Mouse (Mus musculus) liver (tissue): ENCODE results near the gene Rtl6.
A peak's percentile ranks its signal among the peaks of the same experiment; 100 is the strongest.

ENCODE experiments used
- DNase-seq: peaks from one replicate; pipeline ENCODE4 v3.0.0-alpha.2; 2020; ENCODE audit warnings: mixed read lengths

Gene Rtl6

DNA sequence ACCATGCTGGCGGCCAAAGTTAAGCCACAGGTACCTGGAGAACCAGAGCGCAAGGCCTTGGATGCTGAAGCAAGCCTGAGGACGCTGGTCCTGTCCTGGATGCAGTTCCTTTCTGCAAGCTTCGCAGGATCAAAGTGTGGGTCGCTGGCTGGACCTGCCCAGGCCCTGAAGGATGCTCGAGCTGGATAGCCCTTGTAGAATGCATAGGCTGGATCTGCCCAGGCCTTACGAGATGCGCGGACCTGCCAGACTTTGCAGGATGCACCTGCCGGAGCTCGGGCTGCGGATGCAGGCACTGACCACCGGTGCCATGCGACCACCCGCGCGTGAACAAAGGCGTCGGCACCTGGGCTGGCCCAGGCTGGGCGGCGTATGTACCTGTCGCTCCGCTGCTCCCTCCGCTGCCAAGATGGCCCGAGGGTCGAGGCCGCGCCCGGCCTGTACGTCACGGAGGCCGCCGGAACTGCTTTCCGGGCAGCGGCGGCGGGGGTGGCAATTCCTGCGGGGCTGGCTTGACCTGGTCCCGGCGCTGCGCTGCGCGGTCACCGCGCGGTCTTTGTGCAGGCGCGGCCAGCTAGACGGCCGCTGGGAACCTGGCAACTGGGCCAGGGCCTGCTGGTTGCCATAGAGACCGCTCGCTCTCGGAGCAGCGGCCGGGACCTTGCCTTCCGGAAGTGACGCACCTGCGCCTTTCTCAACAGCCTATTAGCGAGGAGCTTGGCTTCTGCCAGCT, at the start of gene Rtl6:
Gene Rtl6 (minus strand): TSS at position 635 of the 733 bp plus-strand sequence.
- DNase-seq: peak; percentile 72

DNA sequence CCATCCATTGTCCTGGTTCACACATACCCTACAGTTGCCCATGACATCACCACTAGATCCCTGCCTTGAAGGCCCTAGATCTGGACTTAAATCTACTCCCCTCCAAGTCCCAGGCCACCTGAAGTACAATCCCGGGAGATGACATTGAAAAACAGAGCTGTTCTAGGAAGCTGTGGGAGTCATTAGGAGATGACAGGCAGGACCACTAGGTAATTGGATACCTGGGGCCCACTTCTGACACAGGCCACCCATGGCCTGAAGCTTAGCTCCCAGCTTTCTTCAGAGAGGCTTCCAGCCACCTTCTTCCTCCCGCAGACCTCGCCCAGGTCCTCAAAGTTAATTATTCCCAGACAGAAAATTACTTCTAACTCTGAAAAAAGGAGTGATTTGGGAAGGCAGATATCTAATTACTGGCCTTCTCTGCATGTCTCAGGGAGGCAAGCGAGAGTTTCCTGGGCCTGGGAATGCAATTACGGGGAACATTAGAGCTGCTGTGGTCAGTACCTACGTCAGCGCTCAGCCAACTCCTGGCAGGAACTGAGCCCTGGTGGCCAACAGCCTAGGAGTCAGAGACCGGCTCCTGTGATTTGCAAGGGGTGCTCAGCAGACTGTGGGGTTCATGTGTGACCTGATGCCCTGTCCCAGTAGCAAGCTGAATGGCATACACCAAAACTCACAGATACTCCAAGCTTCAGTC, 45.8 kb upstream of the Rtl6 start:
- DNase-seq: no peak

DNA sequence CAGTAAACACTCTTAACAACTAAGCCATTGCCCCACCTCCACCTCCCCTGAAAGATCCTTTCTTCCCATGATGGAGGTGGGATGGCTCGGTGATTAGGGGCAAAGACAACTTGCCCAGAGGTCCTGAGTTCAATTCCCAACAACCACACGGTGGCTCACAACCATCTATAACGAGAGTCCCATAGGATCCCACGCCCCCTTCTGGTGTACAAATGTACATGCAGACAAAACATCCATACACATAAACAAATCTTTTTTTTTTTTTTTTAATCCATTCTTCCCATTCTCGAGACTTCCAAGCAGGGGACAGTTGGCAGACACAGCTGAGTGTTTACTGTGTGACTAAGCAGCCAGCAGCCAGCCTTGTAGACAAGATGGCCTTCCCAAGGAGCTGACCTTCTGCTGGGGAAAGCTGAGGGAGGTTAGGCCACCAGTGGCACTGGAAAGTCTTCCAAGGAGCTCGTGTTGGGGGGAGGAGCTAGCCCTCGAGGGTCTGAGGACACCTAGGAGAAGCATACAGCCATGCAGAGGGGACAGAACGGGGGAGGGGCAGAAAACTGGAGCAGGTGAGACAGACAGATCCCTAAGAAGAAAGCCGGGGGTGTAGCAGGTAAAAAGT, 43.5 kb upstream of the Rtl6 start:
- no peak for DNase-seq

DNA sequence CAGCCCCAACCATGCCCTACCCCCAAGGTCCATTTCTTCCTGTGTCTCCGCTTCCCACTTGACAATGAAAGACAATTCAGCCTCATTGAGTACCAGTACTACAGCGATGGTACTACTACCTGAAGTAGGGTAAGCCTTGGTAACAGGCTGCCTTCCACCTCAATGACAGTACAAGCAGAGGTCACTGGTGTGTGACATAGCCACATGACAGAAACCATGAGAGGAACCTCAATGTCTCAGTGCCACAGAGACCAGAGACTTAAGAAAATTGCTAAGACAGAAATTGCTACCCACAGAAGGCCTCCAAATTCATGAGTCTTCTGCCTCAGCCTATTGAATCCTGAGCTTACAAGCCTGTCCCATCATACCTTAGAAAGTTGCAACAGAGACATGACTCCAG, 41.3 kb upstream of the Rtl6 start:
- no peak for DNase-seq

DNA sequence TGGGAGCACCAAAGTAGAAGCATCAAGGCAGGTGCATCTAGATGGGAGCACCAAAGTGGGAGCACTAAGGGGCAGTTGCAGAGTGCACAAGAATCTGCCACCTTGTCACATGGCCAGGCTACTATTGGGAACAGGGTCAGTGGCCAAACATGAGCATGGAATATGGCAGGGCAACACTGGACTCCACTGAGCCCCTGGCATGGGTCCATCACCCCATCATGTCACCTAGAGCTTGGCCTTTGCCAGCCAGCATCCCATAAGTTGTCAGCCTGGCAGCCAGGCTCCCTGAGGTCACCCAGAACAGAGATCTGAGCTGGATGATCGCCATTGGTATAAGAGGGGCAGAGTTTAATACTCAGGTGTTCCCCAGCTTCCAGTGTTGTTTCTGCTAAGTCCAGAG, 40.2 kb upstream of the Rtl6 start:
- DNase-seq: no peak

DNA sequence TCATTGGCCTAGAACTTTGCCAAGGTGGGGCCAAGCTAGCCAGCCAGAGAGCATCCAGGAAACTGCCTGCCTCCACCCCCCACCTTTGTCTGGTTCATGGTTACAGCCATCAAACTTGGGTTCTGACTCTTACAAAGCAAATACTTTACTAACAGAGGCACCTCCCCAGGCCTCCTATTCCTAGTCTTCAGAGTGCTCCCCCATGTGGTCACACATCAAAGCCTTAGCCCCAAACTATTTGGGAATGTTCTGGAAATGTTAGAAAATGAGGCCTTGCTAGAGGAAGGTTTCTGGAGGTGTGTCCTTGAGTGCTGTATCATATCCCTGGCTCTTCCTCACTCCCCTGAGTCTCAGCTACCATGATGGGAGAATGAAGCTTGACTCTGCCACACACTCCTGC, 39.4 kb upstream of the Rtl6 start:
- no peak for DNase-seq

DNA sequence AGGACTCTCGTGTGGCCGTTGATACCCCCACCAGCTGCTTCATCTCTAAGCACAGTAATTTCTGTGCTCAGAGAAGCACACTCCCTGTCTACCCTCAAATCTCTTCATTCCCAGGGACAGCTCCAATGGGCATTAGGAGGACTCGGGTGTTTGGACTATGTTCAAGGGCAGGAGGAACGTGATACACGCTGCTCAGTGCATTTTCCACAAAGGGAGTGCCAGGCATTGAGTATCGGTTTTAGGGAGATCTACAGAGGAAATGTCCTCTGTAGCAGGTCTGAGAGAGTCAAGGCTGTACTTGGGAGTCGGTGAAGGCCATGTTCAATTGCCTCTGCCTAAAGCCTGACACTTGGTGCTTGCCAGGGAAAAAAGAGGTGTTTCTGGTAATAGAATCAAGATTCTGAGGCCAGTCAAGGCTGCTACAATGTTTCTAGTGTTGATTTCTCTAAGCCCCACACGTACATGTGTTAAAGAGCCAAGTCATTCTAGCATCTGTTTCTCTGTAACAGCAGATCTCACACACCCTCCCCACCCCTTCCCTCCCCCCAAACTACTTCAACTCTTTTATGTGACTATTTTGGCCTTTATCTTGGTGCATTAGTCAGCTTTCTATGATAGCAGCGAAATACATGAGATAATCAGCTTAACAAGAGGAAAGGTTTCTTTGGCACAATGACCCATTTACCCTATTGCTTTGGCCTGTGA, 37.8 kb upstream of the Rtl6 start:
- DNase-seq: no peak

DNA sequence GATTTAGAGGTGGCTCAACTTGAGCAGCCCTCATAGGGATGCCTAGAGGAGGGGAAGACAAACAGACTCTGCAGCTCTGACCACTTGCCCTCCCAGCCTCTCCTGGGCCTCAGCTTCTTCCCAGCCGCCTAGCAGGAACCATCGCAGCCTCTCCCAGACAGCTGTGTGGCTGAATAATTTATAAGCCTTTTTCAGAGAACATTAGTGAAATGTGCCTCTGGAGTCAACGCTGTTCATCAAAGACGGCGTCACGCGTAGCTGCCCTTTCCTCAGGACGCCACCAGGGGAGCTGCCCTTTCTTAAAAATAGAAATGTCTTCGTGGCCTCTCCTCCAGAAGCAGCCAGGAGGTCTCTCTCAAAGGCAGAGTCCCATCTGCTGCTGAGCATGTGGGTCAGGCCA, 35.9 kb upstream of the Rtl6 start:
- no peak for DNase-seq

DNA sequence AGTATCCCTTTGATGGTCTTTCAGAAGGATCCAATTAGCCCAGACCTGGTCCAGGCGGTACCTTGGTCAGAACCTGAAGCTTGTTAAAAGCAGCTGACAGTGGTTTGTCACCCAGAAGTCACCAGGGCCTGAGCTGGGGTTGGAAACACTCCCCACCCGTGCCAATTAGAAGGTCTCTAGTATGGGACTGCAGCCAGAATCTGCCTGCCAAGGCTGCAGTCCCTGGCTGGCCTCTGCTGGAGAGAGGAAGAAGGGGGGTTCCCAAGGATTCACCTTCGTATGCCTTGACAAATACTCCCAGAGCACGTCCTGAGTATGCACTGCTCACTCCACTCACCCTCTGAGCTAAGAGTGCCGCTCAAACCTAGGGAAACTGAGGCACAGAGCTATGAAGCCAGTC, 34.6 kb upstream of the Rtl6 start:
- DNase-seq: no peak

DNA sequence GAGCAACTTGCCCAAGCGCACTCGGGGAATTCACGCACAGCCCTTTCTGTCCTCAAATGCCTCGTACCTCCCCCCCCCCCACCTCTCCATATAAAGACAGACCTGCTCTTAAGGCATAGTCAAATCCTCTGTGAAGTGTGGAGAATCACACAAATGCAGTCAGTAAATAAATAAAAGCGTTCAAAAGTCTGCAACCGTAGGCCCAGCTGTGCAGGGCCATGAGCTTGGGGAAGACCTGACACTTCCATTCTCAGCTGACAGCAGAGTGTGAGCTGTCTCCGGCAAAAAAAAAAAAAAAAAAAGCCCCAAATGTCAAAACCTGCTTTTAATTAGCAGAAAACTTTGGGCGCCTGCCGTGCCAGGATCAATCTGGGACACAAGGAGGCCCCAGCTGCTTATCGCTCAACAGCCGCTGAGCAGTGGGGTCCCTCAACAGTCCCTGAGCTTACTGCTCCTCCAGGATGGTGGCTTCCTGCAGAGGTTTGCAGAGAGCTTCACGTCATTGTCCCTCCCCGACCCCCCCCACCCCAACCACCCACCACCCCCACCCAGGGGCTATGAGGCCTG, 34.0 kb upstream of the Rtl6 start:
- no peak for DNase-seq

DNA sequence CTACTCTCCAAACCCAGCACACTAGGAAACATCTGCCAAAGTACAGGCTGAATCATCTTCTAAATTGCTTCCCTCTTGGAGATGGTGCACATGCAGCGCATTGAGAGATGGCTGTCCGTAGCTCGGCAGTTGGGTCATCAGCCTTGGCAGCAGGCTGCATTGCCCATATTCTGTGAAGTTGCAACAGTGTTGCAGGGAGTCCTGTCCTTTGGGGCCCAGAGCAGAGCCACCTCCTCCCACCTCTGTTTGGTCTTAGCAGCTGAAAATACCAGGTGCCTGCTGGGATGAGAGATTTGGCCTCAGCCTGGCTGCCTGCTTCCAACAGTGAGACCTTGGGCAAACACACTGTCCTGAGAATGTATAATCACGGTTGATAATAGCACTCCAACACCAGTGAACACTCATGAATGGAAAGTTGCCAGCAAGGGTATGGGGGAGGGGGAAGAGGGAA, 30.8 kb upstream of the Rtl6 start:
- no peak for DNase-seq

DNA sequence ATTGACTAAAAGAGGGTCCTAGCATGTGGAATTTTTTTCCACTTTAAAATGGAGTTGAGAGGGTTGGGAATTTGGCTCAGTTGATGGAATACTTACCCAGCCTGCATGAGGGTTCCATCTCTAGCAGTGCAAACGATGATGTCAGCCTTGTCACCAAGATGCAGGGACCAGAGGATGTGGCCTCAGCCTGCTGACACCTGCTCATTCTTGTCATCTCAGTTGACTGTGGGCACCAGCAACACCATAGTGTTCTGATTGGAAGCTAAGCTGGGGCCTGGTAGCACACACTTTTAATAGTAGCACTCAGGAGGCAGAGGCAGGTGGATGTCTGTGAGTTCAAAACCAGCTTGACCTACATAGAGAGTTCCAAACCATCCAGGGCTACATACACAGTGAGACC, 21.0 kb upstream of the Rtl6 start:
- no peak for DNase-seq

DNA sequence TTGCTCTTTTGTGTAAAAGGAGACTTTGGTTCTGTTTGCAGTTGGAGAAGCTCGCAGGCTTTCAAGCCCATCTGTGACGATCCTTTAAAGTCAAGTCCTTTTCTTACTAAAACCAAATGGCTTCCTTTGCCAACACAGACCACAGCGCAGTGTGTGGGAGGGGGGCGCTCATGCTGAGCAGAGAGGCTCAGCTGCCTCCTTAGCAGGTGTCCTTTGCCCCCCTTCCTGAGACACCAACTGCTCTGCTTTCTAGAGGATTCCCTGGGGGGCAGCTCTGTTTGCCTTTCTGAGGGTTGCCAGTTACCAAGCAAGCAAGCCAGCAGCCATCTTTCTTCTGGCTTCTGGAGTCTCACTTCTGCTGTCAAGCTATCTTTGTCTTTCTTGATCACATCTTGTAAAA, 19.4 kb upstream of the Rtl6 start:
- DNase-seq: no peak

DNA sequence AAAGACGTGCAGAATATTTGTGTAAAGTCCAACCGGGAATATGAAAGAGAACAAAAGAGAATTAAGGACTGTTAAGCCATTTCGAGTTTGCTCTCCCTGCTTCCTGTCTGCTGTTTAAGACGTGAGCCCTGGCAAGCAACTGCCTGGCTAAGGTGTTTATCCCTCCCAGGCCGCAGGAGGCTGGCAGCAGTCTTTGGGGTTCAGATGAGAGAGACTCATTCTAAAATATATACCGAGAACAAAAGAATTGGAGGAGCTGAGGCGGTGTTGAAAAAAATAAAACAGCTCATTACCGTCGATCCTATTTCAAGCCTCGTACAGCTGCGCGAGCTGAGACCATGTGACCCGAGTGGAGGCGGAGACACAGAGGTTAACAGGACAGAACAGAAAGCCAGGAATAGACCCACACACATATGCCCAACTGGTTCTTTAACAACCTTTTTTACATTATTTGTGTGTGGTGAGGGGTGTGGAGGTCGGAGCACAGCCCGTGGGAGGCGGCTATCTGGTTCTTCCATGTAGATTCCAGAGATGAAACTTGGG, 9.0 kb upstream of the Rtl6 start:
- no peak for DNase-seq

DNA sequence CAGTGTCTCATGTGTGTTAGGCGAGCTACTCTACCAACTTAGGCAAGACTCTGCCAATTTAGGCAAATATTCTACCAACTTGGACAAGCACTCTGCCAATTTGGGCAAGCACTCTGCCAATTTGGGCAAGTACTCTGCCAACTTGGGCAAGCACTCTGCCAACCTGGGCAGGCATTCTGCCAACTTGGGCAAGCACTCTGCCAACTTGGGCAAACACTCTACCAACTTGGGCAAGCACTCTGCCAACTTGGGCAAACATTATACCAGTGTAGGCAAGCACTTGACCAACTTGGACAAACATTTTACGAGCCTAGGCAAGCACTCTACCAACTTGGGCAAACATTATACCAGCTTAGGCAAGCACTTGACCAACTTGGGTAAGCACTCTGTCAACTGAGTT, 3.9 kb upstream of the Rtl6 start:
- no peak for DNase-seq

DNA sequence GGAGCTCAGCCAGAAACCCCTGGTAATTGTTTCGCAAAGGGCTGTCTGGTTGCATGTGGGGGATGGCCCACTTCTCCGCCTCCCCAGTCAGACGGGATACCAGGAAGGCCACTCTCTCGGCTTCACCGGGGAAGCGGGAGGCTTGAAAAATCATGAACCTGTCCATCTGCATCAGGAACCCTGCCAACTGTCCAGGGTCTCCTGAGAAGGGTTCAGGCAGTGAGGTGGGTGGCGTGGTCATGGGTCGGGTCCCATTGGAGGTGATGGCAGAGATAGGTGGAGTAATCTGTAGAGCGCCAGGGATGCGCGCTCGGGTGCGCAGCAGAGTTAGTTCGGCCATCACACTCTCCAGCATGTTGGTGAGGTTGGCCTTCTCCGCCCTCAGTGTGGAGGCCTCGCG, 949 bp downstream of the Rtl6 start:
- DNase-seq: no peak

DNA sequence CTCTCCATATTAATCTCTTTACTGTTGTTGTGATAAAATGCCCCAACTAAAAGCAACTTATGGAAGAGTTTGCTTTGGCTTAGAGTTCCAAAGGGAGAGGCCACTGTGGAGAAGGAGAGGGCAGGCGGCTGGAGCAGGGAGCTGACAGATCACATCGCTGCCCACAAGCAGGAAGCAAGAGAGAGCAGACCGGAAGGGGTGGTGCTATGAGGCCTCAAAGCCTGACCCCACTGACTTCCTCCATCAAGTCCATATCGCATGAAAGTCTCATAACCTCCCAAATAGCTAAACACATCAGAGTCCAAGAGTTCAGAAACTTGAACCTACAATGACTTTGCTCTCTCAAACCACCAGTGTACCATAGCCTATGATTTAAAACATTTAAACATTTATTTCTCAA, 6.6 kb downstream of the Rtl6 start:
- no peak for DNase-seq

DNA sequence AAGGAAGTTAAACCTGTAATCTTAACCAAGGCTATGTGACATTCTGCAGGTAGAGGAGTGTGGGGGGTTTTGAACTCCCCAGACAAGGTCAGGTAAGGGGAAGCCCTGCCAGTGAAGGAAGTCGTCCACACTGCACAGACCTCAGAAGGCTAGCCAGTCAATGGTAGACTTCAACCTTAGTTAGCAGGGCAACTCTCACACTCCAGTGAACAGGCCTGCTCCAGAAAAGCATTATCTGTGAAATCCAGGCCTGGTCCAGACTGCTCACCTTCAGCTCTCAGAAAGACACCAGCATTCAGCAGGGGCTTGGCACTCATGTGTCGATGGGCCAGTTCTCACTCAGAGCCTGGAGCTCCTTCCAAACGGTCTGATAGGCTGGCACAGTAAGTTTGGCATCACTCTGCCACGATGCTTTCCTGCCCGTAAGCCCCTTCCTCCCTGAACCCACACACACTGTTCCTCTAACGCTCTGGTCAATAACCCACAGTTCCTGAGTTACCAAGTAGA, 8.3 kb downstream of the Rtl6 start:
- DNase-seq: no peak

DNA sequence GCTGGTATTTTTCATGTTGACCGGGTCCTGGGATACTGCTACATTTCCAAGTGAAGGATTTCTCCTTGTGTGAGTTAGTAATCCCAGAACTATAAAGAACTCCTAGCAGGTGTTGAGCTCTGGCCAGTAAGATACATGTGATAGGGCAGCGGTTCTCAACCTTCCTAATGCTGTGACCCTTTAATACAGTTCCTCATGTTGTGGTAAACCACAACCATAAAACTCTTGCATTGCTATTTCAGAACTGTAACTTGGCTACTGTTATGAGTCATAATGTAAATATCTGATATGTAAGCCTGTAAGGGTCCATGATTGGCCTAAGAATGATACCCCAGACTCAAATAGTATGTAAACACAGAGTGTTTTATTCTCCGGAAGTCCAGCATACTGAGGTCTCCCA, 11.6 kb downstream of the Rtl6 start:
- no peak for DNase-seq

DNA sequence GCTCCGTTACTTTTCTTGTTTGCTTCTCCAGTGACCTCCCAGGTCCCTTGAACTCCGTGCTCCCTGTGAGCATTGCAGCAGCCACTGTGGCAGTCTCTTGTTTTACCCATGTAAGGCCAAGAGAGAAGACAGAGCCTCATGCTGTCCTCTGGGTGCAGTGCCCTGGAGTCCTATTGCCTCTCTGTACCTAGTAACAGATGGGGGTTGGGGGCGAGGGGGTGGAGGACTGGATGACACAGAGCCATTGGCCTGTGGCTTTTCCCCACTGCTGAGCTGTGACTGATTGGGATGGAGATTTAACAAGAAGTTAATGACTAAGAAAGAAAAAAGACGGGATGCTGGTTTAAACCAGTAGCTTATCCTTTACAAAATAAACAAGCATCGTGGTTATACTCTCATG, 16.4 kb downstream of the Rtl6 start:
- no peak for DNase-seq

DNA sequence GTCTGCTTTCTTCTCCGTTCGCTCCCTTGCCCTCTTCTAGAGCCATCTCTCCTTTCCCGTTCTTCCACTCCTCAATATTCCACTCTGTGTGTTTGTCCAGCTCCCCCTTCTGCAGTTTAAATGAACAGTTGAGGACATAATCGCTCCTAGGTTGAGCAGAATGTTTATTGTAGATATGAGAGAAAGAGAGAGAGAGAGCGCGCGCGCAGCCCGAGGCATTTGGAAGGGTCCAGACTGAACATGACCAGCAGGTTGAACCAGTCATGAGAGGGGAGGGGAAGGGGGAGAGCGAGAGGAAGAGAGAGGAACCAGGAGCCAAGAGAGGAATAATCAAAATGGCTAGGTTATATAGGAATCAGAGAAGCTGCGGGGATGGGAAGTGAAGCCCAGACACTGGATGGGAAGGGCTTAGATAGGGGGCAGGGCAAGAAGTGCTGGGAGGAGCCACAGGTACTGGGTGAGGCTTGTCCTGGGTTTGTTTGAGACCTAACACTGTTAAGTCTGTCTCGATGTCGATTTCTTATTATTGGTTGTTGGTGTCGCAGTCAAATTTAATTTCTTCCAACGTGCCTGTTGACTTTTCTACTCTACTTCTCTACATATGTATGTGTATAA, 18.5 kb downstream of the Rtl6 start:
- DNase-seq: no peak

DNA sequence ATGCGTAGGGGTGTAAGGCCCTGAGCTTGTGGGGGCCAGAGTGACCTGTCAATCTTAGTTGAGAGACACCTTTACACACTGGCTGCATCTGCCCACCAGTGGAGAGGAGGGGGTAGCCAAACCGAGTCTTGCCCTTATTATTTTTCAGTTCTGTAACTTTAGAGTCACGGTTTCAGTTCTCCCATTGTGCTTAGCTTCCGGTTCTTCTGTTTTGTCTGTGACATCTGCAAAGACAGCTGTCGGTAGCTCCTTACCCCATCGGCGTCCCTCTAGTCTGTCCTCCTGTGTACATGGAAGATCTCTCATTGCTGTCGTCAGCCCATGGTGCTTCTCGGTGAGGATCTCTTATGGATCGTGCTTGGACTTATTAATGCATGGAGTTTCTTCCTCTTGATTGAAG, 20.5 kb downstream of the Rtl6 start:
- DNase-seq: no peak
